Mouse (Mus musculus): Measurements from ENCODE around the gene Ndufaf8. TPM values are rescaled to one million over a fixed set of nuclear protein-coding genes. Genes with fewer than 3 reads are reported as not detected.

Gene Ndufaf8
- polyA plus RNA-seq, 1 experiment from 2014 or later, result 67.5 TPM

DNA sequence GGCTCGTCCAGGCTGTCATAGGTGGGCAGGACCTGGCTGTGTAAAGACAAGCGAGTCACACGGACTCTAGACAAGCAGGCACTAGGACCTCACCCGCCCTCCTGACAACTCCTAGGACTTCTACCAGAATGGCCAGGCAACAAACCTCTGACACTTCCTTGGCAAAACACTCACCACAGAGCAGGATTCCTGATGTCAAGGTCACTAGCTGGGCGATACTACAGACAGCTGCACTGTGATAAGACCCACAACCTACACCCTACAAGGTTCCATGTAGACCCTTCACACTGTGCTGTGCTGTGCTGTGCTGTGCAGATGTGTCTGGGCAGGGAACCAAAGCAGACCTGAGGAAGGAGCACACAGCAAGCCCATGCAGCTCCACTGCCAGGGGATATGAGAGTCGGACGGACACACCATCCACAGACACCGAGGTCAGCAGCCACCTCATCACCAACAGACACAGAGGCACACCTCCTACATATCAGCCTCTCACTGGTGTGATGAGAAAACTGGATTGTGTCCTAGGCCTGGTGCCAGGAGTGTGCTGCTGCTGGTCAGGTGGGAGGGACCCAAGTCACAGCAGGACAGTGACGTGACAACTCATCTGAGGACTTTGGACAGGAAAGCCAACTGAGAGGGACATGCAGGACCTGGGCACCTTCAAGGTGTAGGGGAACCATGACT, 36.3 kb downstream of the Ndufaf8 start:
- H3K9me3 ChIP-seq (ENCODE audit: control insufficient read depth, low read length), result no peaks in the 10 kb centered on the region
- H3K4me1 ChIP-seq (replicated peaks; ENCODE audit: control insufficient read depth, insufficient read depth, low read length), result no peaks in the 10 kb centered on the region
- H3K9ac ChIP-seq (ENCODE audit: low read depth, low read length), result no peak overlapping the region
- no peak overlapping the region for H3K4me2 ChIP-seq (replicated peaks; ENCODE audit: low read depth, low read length)
- DNase-seq (ENCODE audit: low spot score) (no peak), ATAC-seq (ENCODE audit: low FRiP score) (no peak)
- no peaks in the 10 kb centered on the region for H3K27me3 ChIP-seq (ENCODE audit: control insufficient read depth, insufficient read depth, low read length)
- WGBS, result 96% methylated on average over 9 of the region's 9 CpGs
- H3K4me3 ChIP-seq (ENCODE audit: low read depth, low read length), result no peak overlapping the region
- no peak overlapping the region for H3K27ac ChIP-seq (ENCODE audit: low read depth, low read length)
- H3K36me3 ChIP-seq (ENCODE audit: control insufficient read depth, insufficient read depth, low read length), result peaks cover 5% of the 10 kb centered on the region; the same call in 1 of the 2 replicates

GRCm38 (mm10) chr11:120136195-120136594, 37.5 kb downstream of the Ndufaf8 start:
- no peak overlapping the region for H3K4me3 ChIP-seq (ENCODE audit: low read depth, low read length)
- no peaks in the 10 kb centered on the region for H3K9me3 ChIP-seq (ENCODE audit: control insufficient read depth, low read length)
- no peak overlapping the region for H3K27ac ChIP-seq (ENCODE audit: low read depth, low read length)
- WGBS, result 86% methylated on average over 8 of the region's 8 CpGs
- H3K9ac ChIP-seq (ENCODE audit: low read depth, low read length), result no peak overlapping the region
- H3K27me3 ChIP-seq (ENCODE audit: control insufficient read depth, insufficient read depth, low read length), result no peaks in the 10 kb centered on the region
- H3K36me3 ChIP-seq (ENCODE audit: control insufficient read depth, insufficient read depth, low read length), result peaks cover 5% of the 10 kb centered on the region; the same call in 1 of the 2 replicates
- no peaks in the 10 kb centered on the region for H3K4me1 ChIP-seq (replicated peaks; ENCODE audit: control insufficient read depth, insufficient read depth, low read length)
- no peak overlapping the region for H3K4me2 ChIP-seq (replicated peaks; ENCODE audit: low read depth, low read length)
- no peak for ATAC-seq (ENCODE audit: low FRiP score)
- DNase-seq (ENCODE audit: low spot score), result no peak

- DNase-seq (ENCODE audit: low spot score) (no peak), ATAC-seq (ENCODE audit: low FRiP score) (no peak)
- H3K9ac ChIP-seq (ENCODE audit: low read depth, low read length), result no peak overlapping the region
- no peaks in the 10 kb centered on the region for H3K27me3 ChIP-seq (ENCODE audit: control insufficient read depth, insufficient read depth, low read length)
- no peaks in the 10 kb centered on the region for H3K9me3 ChIP-seq (ENCODE audit: control insufficient read depth, low read length)
- H3K36me3 ChIP-seq (ENCODE audit: control insufficient read depth, insufficient read depth, low read length), result peaks cover 5% of the 10 kb centered on the region; the same call in 1 of the 2 replicates
- 66% methylated on average over 23 of the region's 23 CpGs for WGBS
- H3K4me3 ChIP-seq (ENCODE audit: low read depth, low read length), result no peak overlapping the region
- 0 out of 2 replicates have a peak overlapping the region, but pooled peaks have one; percentile 9 for H3K27ac ChIP-seq (ENCODE audit: low read depth, low read length)
- H3K4me2 ChIP-seq (replicated peaks; ENCODE audit: low read depth, low read length), result no peak overlapping the region
- no peaks in the 10 kb centered on the region for H3K4me1 ChIP-seq (replicated peaks; ENCODE audit: control insufficient read depth, insufficient read depth, low read length)
Observed at GRCm38 (mm10) chr11:120136796-120137624, 38.3 kb downstream of the Ndufaf8 start.

DNA sequence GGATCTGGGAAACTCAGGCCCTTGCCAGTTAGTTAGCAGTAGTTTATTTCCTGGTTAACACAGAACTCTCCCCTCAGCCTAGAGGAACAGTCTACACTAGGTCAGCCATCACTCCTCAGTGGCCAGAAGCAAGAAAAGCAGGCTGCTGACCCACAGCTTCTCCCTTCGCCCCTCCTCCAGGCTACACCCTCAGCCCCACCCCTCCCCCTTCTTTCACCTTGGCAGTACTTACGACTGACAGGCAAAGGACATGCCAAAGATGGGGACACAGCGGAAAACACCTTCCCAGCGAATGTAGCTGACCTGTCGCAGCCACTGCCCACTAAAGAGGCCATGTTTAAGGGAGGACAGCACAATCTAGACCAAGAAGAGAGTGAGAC, 38.9 kb downstream of the Ndufaf8 start:
- Histone ChIP-seq H3K36me3 (ENCODE audit: control insufficient read depth, insufficient read depth, low read length) (peaks cover 5% of the 10 kb centered on the region; the same call in 1 of the 2 replicates), H3K27me3 (ENCODE audit: control insufficient read depth, insufficient read depth, low read length) (no peaks in the 10 kb centered on the region), H3K4me2 (replicated peaks; ENCODE audit: low read depth, low read length) (no peak overlapping the region), H3K9ac (ENCODE audit: low read depth, low read length) (no peak overlapping the region), H3K4me3 (ENCODE audit: low read depth, low read length) (no peak overlapping the region), H3K27ac (ENCODE audit: low read depth, low read length) (no peak overlapping the region), H3K9me3 (ENCODE audit: control insufficient read depth, low read length) (no peaks in the 10 kb centered on the region), H3K4me1 (replicated peaks; ENCODE audit: control insufficient read depth, insufficient read depth, low read length) (no peaks in the 10 kb centered on the region)
- DNase-seq (ENCODE audit: low spot score), result no peak
- 44% methylated on average over 5 of the region's 5 CpGs for WGBS
- ATAC-seq (ENCODE audit: low FRiP score), result no peak

- ATAC-seq (ENCODE audit: low FRiP score) (no peak), DNase-seq (ENCODE audit: low spot score) (no peak)
- no peaks in the 10 kb centered on the region for H3K9me3 ChIP-seq (ENCODE audit: control insufficient read depth, low read length)
- H3K27me3 ChIP-seq (ENCODE audit: control insufficient read depth, insufficient read depth, low read length), result no peaks in the 10 kb centered on the region
- no peak overlapping the region for H3K9ac ChIP-seq (ENCODE audit: low read depth, low read length)
- no peak overlapping the region for H3K4me3 ChIP-seq (ENCODE audit: low read depth, low read length)
- 96% methylated on average over 10 of the region's 10 CpGs for WGBS
- H3K4me1 ChIP-seq (replicated peaks; ENCODE audit: control insufficient read depth, insufficient read depth, low read length), result peaks cover 3% of the 10 kb centered on the region; the same call in 1 of the 2 replicates
- peaks cover 3% of the 10 kb centered on the region; the same call in 1 of the 2 replicates for H3K36me3 ChIP-seq (ENCODE audit: control insufficient read depth, insufficient read depth, low read length)
- H3K27ac ChIP-seq (ENCODE audit: low read depth, low read length), result no peak overlapping the region
- H3K4me2 ChIP-seq (replicated peaks; ENCODE audit: low read depth, low read length), result no peak overlapping the region
Observed at GRCm38 (mm10) chr11:120139309-120139731, 40.6 kb downstream of the Ndufaf8 start.

DNA sequence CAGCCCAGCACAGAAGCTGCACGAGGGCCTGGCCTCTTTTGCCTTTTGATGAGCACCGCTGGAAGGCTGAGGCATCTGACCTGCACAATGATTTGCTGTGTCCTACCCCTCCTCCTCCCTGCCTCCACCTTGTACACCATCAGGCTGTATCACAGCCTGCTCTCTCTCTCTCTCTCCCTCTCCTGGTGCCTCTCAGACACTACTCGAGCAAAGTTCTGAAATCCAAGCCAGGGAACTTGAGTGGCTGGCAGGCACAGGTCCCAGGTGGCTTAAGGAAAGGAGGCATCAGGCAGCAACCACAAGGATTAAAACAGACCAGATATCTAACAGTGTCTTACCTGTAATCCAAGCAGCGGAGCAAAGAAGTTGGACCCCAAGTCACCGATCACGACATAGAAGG, 41.5 kb downstream of the Ndufaf8 start:
- H3K9me3 ChIP-seq (ENCODE audit: control insufficient read depth, low read length), result no peaks in the 10 kb centered on the region
- peaks cover 3% of the 10 kb centered on the region; the same call in 1 of the 2 replicates for H3K4me1 ChIP-seq (replicated peaks; ENCODE audit: control insufficient read depth, insufficient read depth, low read length)
- H3K27me3 ChIP-seq (ENCODE audit: control insufficient read depth, insufficient read depth, low read length), result no peaks in the 10 kb centered on the region
- H3K4me3 ChIP-seq (ENCODE audit: low read depth, low read length), result no peak overlapping the region
- H3K9ac ChIP-seq (ENCODE audit: low read depth, low read length), result no peak overlapping the region; the same call in 1 of the 2 replicates
- no peak overlapping the region for H3K4me2 ChIP-seq (replicated peaks; ENCODE audit: low read depth, low read length)
- H3K27ac ChIP-seq (ENCODE audit: low read depth, low read length), result no peak overlapping the region
- H3K36me3 ChIP-seq (ENCODE audit: control insufficient read depth, insufficient read depth, low read length), result no peaks in the 10 kb centered on the region
- 76% methylated on average over 6 of the region's 6 CpGs for WGBS
- no peak for DNase-seq (ENCODE audit: low spot score)
- ATAC-seq (ENCODE audit: low FRiP score), result no peak

GRCm38 (mm10) chr11:120142601-120143051, 43.9 kb downstream of the Ndufaf8 start:
- no peak overlapping the region for H3K27ac ChIP-seq (ENCODE audit: low read depth, low read length)
- H3K4me3 ChIP-seq (ENCODE audit: low read depth, low read length), result no peak overlapping the region
- no peaks in the 10 kb centered on the region for H3K9me3 ChIP-seq (ENCODE audit: control insufficient read depth, low read length)
- H3K4me1 ChIP-seq (replicated peaks; ENCODE audit: control insufficient read depth, insufficient read depth, low read length), result peaks cover 3% of the 10 kb centered on the region; the same call in 1 of the 2 replicates
- DNase-seq (ENCODE audit: low spot score) (no peak), ATAC-seq (ENCODE audit: low FRiP score) (no peak)
- no peaks in the 10 kb centered on the region for H3K36me3 ChIP-seq (ENCODE audit: control insufficient read depth, insufficient read depth, low read length)
- H3K4me2 ChIP-seq (replicated peaks; ENCODE audit: low read depth, low read length), result no peak overlapping the region
- 91% methylated on average over 3 of the region's 3 CpGs for WGBS
- no peak overlapping the region for H3K9ac ChIP-seq (ENCODE audit: low read depth, low read length)
- no peaks in the 10 kb centered on the region for H3K27me3 ChIP-seq (ENCODE audit: control insufficient read depth, insufficient read depth, low read length)

DNA sequence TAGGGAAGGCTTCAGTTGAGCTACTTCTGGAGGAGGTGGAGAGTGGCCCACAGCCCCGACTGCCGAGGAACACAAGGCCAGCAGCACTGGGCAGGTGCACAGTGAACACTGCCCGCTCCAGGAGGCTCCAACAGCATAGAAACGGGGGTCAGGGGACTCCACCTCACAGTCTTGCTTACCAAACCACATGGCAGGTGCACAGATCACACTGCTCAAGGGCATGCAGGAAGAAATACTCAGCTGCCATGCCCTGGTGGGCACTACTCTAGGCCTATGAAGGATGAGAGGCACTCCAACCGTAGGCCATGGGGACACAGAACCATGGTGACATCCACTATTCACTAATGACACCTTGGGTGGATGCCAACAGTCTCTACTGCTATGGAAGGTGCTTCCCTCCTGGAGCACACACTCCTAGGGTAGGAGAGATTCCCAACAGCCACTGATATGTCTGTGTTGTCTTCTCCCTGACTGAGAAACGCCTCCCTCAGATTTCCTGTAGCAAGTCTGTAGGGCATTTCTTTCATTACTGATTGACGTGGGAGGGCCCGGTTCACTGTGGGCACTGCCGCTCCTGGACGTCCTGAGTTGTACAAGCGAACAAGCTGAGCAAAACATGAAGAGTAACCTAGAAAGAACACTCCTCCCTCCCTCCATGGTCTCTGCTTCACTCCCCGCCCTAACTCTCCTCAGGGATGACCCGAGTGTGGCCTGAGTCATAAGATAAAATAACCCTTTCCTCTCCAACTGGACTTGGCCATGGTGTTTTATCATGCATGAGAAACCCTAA, 45.2 kb downstream of the Ndufaf8 start:
- Histone ChIP-seq H3K36me3 (ENCODE audit: control insufficient read depth, insufficient read depth, low read length) (no peaks in the 10 kb centered on the region), H3K9me3 (ENCODE audit: control insufficient read depth, low read length) (no peaks in the 10 kb centered on the region), H3K27ac (ENCODE audit: low read depth, low read length) (no peak overlapping the region), H3K9ac (ENCODE audit: low read depth, low read length) (no peak overlapping the region), H3K27me3 (ENCODE audit: control insufficient read depth, insufficient read depth, low read length) (no peaks in the 10 kb centered on the region), H3K4me1 (replicated peaks; ENCODE audit: control insufficient read depth, insufficient read depth, low read length) (peaks cover 3% of the 10 kb centered on the region; the same call in 1 of the 2 replicates), H3K4me2 (replicated peaks; ENCODE audit: low read depth, low read length) (no peak overlapping the region), H3K4me3 (ENCODE audit: low read depth, low read length) (no peak overlapping the region)
- ATAC-seq (ENCODE audit: low FRiP score) (no peak), DNase-seq (ENCODE audit: low spot score) (no peak)
- WGBS, result 72% methylated on average over 13 of the region's 13 CpGs

All from hindbrain, embryonic 11.5 days (tissue).